Mouse (Mus musculus) heart, postnatal 0 days (tissue): ENCODE data around the gene Ppp4r4.

Experiments
- CTCF ChIP-seq: IDR thresholded peaks from 2 replicates; pipeline ENCODE4 v1.5.1; 2016; ENCODE audit warnings: antibody characterized with exemption, control low read depth, low read depth
- EP300 ChIP-seq: IDR thresholded peaks from 2 replicates; pipeline ENCODE4 v1.6.1; 2016; ENCODE audit warnings: antibody characterized with exemption, low read depth

DNA sequence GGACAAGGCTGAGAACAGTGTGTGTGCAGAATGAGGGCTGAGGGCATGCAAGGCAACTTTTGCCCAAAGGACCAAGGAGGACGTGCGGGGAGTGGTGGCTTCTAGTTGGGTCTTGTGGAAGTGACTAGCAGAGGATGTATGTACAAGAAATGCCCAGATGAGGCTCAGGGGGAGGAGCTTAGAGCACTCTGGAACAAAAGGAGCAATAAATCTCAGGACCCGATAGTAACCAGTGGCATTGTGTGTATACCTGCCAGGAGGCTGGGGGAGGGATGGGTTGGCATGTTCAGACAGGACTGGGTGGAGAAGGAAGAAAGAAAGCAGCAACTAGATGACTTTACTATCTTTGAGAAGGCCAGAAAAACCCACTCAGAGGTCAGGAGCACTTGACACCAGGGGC, 27.7 kb upstream of the Ppp4r4 start:
- no peak for TF ChIP-seq CTCF
- TF ChIP-seq EP300 = no peak
